In the genomic region with DNA sequence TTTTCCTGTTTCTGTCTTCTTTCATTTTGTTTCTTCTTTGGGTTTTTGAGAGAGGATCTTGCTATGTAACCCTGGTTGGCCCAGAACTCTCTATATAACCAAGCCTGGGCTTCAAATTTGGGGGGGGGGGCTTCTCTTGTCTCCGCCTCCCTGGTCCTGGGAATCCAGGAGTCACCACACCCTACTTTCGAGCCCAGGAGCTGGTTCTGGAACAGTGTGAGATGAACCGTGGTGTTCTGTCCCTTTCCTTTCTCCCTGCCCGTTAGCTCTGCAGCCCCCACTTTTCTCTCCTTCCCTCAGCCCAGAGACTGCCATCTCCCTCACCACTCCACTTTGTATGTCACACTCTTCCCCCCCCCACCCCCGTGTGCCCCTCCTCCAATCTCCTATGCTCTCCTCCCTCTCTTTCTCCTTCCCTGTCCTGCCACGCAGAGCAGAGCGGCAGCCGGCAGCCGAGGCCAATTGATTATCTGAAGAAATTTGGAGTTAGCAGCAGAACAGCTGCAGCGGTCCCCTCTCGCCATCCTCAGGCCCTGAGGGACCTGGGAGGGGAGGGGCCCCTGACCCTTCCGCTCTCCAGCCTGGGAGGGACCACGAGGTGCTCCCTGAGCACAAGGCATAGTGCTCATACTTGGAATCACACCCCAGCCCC, we compare ENCODE assay signal across 11 mouse cellular contexts. TPM values are rescaled to one million over a fixed set of nuclear protein-coding genes. Genes with fewer than 3 reads are reported as not detected.
DNase-seq lines count a peak whose midpoint lies in the region; ATAC-seq lines count a peak whose summit lies in the region.
"Had no signal": no experiment of that assay in that cellular context is flagged by ENCODE, and none has a peak within 500 bp of the region (broad histone marks: within the 10 kb centered on the region; RNA-seq: fewer than 3 reads in every experiment).

No protein-coding gene starts in this region.

- peak; percentile 62 for DNase-seq in embryo, embryonic 10 days (ENCODE audit: low spot score)
- no peak for DNase-seq in embryo, embryonic 9.5 days (ENCODE audit: extremely low spot score)
- DNase-seq in embryo, embryonic 11 days: peak; percentile 73
- no peak for DNase-seq in layer of hippocampus, postnatal 14 days (ENCODE audit: low spot score in 2 of 2)
- no peak for DNase-seq in layer of hippocampus, adult 9-10 months (ENCODE audit: low spot score)

- no peak overlapping the region for H3K4me3 ChIP-seq in hindbrain, embryonic 12.5 days
- no peak overlapping the region for H3K4me3 ChIP-seq in midbrain, embryonic 15.5 days

- H3K36me3 ChIP-seq in hindbrain, embryonic 12.5 days: no peaks in the 10 kb centered on the region
- H3K36me3 ChIP-seq in midbrain, embryonic 15.5 days (replicated peaks): no peaks in the 10 kb centered on the region

- H3K4me2 ChIP-seq in hindbrain, embryonic 12.5 days (replicated peaks): peak overlapping the region; percentile 29
- peak overlapping the region; percentile 24 for H3K4me2 ChIP-seq in midbrain, embryonic 15.5 days

- WGBS in hindbrain, embryonic 12.5 days: 16% methylated on average over 13 of the region's 13 CpGs
- 10% methylated on average over 13 of the region's 13 CpGs for WGBS in midbrain, embryonic 15.5 days

- peak; percentile 76 for ATAC-seq in hindbrain, embryonic 12.5 days (ENCODE audit: low FRiP score)
- ATAC-seq in midbrain, embryonic 15.5 days (replicated peaks): peak; percentile 46
- no peak for ATAC-seq in monocyte, adult 5-6 weeks (replicated peaks; ENCODE audit: insufficient number of reproducible peaks, low FRiP score, low TSS enrichment, poor library complexity, severe bottlenecking)

- no peaks in the 10 kb centered on the region for H3K9me3 ChIP-seq in hindbrain, embryonic 12.5 days (replicated peaks)
- H3K9me3 ChIP-seq in midbrain, embryonic 15.5 days: no peaks in the 10 kb centered on the region

- peaks cover 12% of the 10 kb centered on the region; the same call in 1 of the 2 replicates for H3K27me3 ChIP-seq in hindbrain, embryonic 12.5 days
- H3K27me3 ChIP-seq in midbrain, embryonic 15.5 days (replicated peaks): no peaks in the 10 kb centered on the region

- peaks cover 46% of the 10 kb centered on the region for H3K4me1 ChIP-seq in hindbrain, embryonic 12.5 days
- peaks cover 37% of the 10 kb centered on the region for H3K4me1 ChIP-seq in midbrain, embryonic 15.5 days

- peak overlapping the region; percentile 94 for H3K27ac ChIP-seq in hindbrain, embryonic 12.5 days
- H3K27ac ChIP-seq in midbrain, embryonic 15.5 days: peak overlapping the region; percentile 81

- peak overlapping the region; percentile 35; the same call in 1 of the 2 replicates for H3K9ac ChIP-seq in hindbrain, embryonic 12.5 days
- H3K9ac ChIP-seq in midbrain, embryonic 15.5 days: no peak overlapping the region

RNA-seq across cellular contexts. Expression of a gene that starts 8.1 kb away (rescaled TPM):
- polyA plus RNA-seq in hindbrain, embryonic 12.5 days (2016; fragmentation: Nextera tagmentation; extraction: Ambion mirVana): 14.5 and 15.3 TPM in 2 replicates
- 2.0 and 2.5 TPM in 2 replicates for polyA plus RNA-seq in midbrain, embryonic 15.5 days (2015; fragmentation: Nextera tagmentation; extraction: Ambion mirVana)
- under 1 TPM; 0.85 to 0.91 TPM for total RNA-seq in layer of hippocampus, postnatal 14 days (2021)
- total RNA-seq in monocyte, adult 5-6 weeks (2017): not detected in 3 replicates
- total RNA-seq: hematopoietic stem cell, adult 5-6 weeks had no signal
- polyA plus RNA-seq: lung, embryonic 16.5 days; stomach, embryonic 16.5 days had no signal

RNA-seq across cellular contexts. Expression of a gene that starts 21.0 kb away (rescaled TPM):
- 60.4 and 68.6 TPM in 2 replicates for polyA plus RNA-seq in hindbrain, embryonic 12.5 days (2016; fragmentation: Nextera tagmentation; extraction: Ambion mirVana)
- polyA plus RNA-seq in midbrain, embryonic 15.5 days (2015; fragmentation: Nextera tagmentation; extraction: Ambion mirVana): 48.0 and 49.6 TPM in 2 replicates
- total RNA-seq in layer of hippocampus, postnatal 14 days (2021): 10 to 100 TPM; 21.9 to 22.4 TPM
- 0.67 to 2.7 TPM (median 1.2 TPM) in 3 replicates for total RNA-seq in monocyte, adult 5-6 weeks (2017)

RNA-seq across cellular contexts. Expression of a gene that starts 33.1 kb away (rescaled TPM):
- 233 and 256 TPM in 2 replicates for polyA plus RNA-seq in hindbrain, embryonic 12.5 days (2016; fragmentation: Nextera tagmentation; extraction: Ambion mirVana)
- 199 and 209 TPM in 2 replicates for polyA plus RNA-seq in midbrain, embryonic 15.5 days (2015; fragmentation: Nextera tagmentation; extraction: Ambion mirVana)
- total RNA-seq in layer of hippocampus, postnatal 14 days (2021): 100 to 1,000 TPM; 152 TPM
- 154 to 190 TPM (median 159 TPM) in 3 replicates for total RNA-seq in monocyte, adult 5-6 weeks (2017)

RNA-seq across cellular contexts. Expression of a gene that starts 33.3 kb away (rescaled TPM):
- polyA plus RNA-seq in hindbrain, embryonic 12.5 days (2016; fragmentation: Nextera tagmentation; extraction: Ambion mirVana): 128 and 132 TPM in 2 replicates
- polyA plus RNA-seq in midbrain, embryonic 15.5 days (2015; fragmentation: Nextera tagmentation; extraction: Ambion mirVana): 116 and 122 TPM in 2 replicates
- 10 to 100 TPM; 71.4 to 73.2 TPM for total RNA-seq in layer of hippocampus, postnatal 14 days (2021)
- 47.2 to 70.4 TPM (median 56.3 TPM) in 3 replicates for total RNA-seq in monocyte, adult 5-6 weeks (2017)

Comparison
In these comparisons a context has a peak if more than half of its experiments do, and no peak if none do; other contexts are left out.
1. DNase-seq: peak in embryo, embryonic 10 days (single experiment) and embryo, embryonic 11 days (single experiment); none in embryo, embryonic 9.5 days (single experiment), layer of hippocampus, postnatal 14 days (0 of 2) and layer of hippocampus, adult 9-10 months (single experiment).